Mouse (Mus musculus) megakaryocyte, embryonic 14.5 days (primary cell): Measurements from ENCODE around the gene Lipt2.

Source experiments
- FLI1 ChIP-seq: IDR thresholded peaks from 2 replicates; pipeline ENCODE4 v1.6.1; 2012; ENCODE audit warnings: low read length, inconsistent platforms, mixed read lengths
- GATA1 ChIP-seq: IDR thresholded peaks from 3 replicates; pipeline ENCODE4 v1.6.1; 2012; ENCODE audit warnings: mixed read lengths, low read length, inconsistent platforms, borderline replicate concordance

GRCm38 (mm10) chr7:100123486-100123885, 35.6 kb upstream of the Lipt2 start:
- TF ChIP-seq GATA1 (no peak), FLI1 (no peak)
